Mouse (Mus musculus): ENCODE measurements at regions not wholly inside any gene's neighbourhood (a gene's known extent, or its start where the extent isn't known, plus 50 kb on each side); places are given as distances from the start of the nearest gene placed in this dataset.

DNA sequence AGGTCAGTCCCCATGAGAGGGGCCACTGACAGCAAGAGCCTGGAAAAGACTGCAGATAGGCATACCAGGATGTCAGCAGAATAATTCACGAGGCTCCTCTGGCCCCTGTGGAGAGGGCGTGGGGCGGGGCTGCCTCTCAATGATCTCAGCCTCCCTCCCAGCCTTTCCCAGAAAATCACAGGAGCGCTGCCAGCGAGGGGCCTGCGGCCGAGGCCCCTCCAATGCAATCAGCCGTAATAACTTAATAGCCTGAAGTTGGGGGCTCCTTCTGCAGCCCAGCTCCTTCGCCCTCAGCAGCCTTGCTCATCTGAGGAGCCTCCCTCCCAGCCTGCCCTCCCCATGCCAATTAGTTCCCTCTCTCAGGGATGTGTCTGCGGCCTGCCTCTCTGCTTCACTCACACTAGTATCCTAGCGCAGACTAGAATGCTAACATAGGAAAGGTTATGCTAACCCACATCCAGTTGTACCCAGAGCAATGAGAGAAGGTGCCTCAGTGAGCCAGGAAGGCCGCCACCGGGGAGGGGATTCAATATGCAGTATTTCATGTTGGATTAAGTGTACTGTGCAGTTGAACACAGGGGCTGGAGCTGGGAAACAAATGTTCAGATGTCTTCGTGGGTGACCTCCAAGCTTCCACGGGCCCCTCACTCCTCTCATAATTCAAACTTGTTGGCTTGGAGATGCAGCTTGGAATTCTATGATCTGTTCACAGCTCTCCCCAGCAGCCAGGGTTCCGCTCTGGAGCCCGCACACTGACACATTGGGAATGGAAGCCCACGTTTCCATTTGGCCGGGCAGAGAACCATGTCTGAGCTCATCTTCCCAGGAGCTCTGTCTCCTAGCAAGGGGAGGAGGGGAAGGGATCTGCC is 67.5 kb upstream of the Stx16 start:
- TF ChIP-seq POLR2A (IDR thresholded peaks at IDR 0.05; ENCODE audit: low read depth, low read length) (no peak), CTCF (IDR thresholded peaks at IDR 0.05; ENCODE audit: extremely low read depth, insufficient read length, insufficient replicate concordance, low read depth, low read length) (no peak)

Measured in small intestine, adult 2 months (tissue).